Mouse (Mus musculus): ENCODE results near the gene Mpdz.

The Mpdz gene

GRCm38 (mm10) chr4:81442078-81442981 lies at the start of gene Mpdz:
Mpdz (minus strand) TSS chr4:81442815.
- DNase-seq (ENCODE audit: low read depth, low spot score) = no peak

GRCm38 (mm10) chr4:81490556-81490955 lies 47.9 kb upstream of the Mpdz start:
- no peak for DNase-seq (ENCODE audit: low read depth, low spot score)

DNA sequence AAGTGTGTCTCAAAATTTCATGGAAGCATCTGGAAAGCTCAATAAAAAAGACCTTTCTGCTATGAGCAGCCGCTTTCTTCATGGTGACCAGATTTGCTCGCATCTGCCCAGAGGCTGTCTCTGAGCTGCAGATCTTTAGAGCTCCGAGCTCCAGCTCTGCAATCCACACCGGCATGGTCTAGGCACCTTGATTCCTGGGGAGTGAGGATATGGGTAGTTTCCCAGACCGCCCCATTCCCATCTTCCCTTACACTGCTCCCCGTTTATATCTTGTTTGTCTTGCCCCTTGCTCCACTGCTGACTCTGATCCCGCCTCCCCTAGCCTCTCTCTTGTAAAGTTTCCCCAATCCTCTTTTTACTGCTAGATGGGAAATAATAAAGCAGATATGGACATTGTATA lies 42.0 kb upstream of the Mpdz start:
- DNase-seq (ENCODE audit: low read depth, low spot score) = no peak

GRCm38 (mm10) chr4:81483887-81484602 lies 41.4 kb upstream of the Mpdz start:
- DNase-seq (ENCODE audit: low read depth, low spot score) = no peak

DNA sequence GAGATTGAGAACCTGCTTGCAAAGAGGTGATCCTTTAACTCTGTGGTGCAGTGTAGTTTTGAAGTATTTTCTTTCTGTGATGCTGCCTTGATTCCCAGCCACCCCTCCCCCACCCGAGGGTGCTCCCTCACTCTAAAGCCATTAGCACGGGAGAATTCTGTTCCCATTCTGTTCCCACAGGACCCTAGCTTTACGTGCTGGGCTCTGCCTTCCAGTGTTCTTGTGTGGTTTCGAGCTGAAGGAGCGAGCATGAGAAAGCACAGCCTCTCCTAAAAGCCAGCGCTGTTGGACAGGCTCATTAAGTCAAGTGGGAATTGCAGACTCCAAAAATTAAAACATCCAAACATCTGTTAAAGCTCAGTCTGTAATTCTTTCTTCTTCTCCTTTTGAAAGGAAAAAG lies 40.5 kb upstream of the Mpdz start:
- DNase-seq (ENCODE audit: low read depth, low spot score) = no peak

- DNase-seq (ENCODE audit: low read depth, low spot score) = no peak
Observed at GRCm38 (mm10) chr4:81466821-81467220, 24.2 kb upstream of the Mpdz start.

DNA sequence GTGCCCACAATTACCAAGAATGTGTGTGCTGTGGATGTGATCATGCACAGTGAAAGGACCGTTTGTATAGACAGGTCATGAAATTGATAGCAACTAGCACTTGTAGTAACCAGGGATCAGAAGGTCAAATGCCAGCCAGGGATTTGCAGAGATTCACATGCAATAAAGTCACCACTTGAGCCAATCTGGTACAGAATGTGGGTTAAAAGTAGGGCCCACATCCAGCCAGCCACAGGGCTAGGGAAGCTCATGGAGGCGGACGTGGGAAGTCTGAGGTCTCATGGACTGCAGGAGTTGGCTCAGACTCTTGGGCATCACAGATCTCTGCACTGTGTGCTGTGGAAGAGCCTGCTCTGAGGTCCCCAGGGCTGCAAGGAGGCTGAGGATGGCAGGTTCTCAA lies 22.6 kb upstream of the Mpdz start:
- DNase-seq (ENCODE audit: low read depth, low spot score) = no peak

DNA sequence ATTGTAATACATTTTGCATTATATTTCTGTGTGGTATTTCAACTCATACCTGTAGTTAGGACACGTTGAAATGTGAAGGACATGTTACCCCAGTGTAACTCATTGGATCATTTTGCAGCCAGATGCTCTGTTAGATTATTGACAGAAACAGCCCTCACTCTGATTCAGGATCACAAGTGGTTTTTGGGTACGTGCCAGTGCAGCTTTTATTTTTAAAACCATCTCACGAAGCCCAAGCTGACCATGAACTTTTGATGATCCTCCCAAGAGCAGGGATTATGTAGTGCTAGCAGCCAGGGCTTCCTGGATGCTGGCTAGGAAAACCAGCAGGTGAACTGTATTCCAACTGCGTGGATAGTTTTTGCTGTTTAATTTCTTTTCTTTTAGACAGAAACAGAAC lies 19.6 kb upstream of the Mpdz start:
- DNase-seq (ENCODE audit: low read depth, low spot score) = no peak

DNA sequence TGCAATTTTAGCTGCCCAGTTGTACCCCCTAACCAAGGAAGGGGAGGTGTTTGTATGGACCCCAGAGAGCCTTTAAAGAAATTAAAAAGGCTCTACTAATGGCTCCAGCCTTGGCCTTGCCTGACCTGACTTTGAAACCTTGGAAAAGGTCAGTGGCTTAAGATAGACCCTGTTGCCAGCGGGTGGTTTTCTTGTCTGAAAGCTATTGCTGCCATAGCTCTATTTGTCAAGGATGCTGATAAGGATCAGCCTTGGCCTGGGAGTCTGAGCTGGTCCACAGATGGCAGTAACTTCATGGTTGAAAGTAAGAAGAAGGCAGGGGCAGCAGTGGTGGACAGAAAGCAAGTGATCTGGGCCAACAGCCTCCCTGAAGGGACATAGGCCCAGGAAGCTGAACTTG lies 16.3 kb upstream of the Mpdz start:
- no peak for DNase-seq (ENCODE audit: low read depth, low spot score)

DNA sequence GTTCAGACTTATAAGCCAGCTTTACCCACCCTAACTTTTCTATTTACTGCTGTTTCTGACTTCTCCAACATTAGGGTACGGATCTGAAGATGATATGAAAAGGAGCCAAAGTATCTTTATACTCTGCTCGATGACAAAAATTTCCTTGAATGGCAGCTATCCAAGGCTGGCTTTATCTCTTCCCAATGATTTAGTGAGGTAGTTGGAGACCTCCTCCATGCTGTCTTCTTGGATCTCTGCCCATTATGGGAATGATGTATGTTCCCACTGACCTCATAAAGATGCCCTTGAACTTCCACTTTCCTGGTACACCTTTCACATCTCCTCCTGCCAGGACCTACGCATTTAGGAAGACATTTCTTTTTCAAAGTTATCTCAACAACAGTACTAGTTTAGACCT lies 11.2 kb upstream of the Mpdz start:
- no peak for DNase-seq (ENCODE audit: low read depth, low spot score)

DNA sequence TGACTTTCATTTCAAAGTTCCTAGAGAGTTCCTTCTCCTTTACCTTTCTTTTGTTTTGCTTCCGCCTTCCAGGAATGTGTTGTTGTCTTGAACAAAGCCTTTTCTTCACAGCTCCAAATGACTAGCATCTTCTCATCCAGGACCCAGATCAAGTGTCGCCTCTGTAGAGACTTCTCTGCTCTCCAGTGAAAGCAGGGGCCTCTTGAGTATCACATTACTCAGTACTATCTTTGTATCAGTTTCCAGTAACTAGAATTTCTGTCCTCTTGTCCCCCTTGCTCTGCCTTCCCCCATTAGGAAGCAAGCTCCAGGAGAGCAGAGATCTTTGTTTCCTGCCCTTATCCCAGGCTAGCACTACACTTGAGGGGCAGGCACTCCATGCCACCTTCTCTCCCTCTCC lies 9.6 kb upstream of the Mpdz start:
- DNase-seq (ENCODE audit: low read depth, low spot score) = no peak

DNA sequence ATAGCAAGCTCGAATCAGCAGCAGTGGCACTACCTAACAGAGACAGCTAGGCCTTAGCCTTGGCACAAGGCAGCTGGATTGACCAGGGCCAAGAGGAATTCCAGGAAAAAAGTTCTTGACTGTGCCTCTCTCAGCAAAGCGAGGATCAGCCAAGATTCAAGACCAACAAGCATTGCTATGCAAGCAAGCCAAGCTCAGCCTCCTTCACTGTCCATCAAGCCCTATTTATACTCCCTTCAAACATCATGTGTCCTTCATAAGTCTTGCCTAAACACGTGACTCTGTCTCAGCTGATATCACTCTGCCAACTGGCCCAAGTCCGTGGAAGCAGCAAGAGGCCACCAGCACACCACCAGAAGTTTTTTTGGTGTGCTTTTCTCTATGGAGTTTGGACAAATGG lies 6.8 kb upstream of the Mpdz start:
- no peak for DNase-seq (ENCODE audit: low read depth, low spot score)

DNA sequence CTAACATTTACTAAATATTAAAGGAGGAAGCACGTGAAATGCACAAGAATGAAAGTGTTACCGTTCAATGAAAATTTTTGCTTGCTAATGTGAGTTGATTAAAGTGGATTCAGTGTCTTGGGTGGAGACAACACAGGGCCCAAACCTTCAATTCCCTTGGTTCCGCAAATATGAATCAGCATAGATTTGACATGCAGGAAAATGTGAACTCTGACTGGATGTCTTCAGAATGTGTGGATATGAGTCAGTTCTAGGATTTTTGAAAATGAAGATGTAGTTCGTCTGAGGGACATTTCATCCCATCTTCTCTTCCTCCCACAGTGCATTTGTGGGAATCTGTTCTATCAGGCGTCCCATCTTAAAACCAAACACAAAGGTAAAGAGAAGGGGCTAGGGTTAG lies 951 bp upstream of the Mpdz start:
- no peak for DNase-seq (ENCODE audit: low read depth, low spot score)

DNA sequence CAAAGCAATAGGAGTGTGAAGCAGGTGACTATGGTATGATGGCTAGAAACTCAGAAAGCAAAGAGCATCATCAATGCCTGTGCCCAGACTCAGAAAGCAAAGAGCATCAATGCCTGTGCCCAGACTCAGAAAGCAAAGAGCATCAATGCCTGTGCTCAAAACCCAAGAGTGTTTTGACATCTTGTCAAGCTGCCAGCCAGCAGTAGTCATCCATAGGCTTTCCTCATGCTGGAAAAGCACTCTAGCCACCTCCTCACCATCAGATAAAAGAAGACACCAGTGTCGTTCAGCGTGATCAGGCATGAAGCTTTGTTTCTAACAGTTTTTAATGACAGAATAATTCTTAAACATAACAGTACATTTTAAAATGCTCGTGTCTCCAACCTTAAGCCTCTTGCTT lies 8.7 kb downstream of the Mpdz start:
- DNase-seq (ENCODE audit: low read depth, low spot score) = no peak

DNA sequence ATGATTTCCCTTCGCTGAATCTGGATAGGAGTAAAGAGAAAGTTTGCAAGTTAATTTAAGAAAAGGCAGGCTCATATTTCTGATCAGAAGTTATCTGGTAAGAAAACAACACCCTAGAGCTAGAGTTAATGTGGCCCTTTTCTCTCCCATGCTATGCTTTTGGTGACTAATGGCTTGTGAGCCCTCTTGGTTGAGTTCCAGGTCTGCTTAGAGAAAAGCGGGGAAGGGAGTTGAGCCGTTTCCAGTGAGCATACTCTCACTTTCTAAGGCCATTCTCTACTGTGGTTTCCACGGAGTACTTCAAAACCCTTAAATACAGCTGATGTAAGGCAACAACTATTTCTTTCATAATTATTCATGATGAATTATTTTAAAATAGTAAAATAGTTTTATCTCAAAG lies 11.8 kb downstream of the Mpdz start:
- DNase-seq (ENCODE audit: low read depth, low spot score) = no peak

DNA sequence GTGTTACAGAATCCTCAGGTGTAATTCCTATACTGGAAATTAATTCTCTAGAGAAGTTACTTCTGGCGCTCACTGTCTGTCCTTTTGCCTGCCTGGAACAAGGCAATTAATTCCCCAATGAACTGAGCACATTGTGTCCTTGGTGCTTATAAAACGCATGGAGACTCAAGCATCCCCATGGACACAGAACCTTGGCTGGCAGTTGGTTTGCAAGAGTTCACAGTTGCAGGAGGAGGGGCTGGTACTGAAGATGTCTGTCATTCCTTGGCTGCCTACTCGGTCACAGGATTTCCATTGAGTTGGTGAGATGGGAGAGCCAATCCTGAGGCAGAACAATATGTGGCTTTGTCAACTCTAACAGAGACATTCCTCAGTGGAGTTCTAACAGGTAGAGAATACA lies 12.5 kb downstream of the Mpdz start:
- DNase-seq (ENCODE audit: low read depth, low spot score) = no peak

- no peak for DNase-seq (ENCODE audit: low read depth, low spot score)
Observed at GRCm38 (mm10) chr4:81429670-81430069, 12.9 kb downstream of the Mpdz start.

DNA sequence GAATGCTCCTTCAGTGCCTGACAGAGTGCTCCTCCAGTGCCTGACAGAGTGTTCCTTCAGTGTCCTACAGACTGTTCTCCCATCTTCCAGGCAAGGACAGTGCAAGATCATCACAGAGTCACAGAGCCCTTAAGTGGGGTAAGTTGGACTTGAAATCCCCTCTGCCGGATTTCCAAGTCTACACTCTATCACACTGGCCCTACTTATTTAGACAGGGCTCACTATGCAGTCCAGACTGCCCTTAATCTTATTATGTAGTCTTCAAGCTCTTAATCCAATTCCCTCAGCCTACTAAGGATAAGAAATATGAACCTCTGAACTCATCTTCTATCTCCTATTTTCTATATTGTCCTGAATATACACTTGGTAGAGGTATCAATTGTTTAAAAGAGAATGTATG lies 19.1 kb downstream of the Mpdz start:
- DNase-seq (ENCODE audit: low read depth, low spot score) = no peak

DNA sequence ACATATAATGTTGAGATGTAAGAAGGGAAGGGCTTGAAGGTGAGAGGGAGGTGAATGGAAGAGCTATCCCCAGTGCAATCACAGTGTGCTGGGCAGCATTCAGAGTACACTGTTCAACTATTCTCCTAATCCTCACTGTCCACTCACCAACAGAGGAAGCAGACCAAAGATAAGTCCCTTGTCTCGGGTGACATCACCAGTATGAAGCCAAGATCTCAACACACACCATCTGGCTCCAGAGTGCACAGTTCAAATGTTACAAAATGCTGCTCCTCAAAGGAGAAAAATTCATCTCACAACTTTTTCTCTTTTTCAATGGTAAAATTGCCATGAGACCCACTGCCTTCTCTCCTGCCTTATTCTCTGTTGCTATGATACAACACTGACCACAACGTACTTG lies 21.0 kb downstream of the Mpdz start:
- no peak for DNase-seq (ENCODE audit: low read depth, low spot score)

GRCm38 (mm10) chr4:81415324-81416026 lies 27.1 kb downstream of the Mpdz start:
- DNase-seq (ENCODE audit: low read depth, low spot score) = no peak

- no peak for DNase-seq (ENCODE audit: low read depth, low spot score)
Observed at GRCm38 (mm10) chr4:81414684-81415323, 27.8 kb downstream of the Mpdz start.

DNA sequence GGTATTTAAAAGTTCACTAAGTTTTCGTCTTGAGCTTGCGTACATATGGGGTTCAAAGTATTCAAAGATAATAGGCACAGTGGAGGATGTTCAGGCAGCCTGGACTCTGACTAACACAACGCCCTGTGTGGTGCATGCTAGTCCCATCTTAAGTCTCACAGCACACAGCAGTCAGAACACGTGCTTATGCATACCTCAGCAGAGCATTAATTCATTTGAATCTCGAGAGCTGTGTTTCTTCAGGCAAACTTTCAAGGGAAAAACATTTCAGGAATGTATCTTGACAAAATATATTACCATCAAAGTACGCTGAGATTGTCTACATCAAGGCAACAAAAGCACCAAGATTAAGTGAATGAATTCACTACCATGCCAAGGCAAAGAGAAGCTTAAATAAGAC lies 45.7 kb downstream of the Mpdz start:
- no peak for DNase-seq (ENCODE audit: low read depth, low spot score)
